Mouse (Mus musculus) kidney, adult 18-20 months (tissue): ENCODE measurements at regions not wholly inside any gene's neighbourhood (a gene's known extent, or its start where the extent isn't known, plus 50 kb on each side); places are given as distances from the start of the nearest gene placed in this dataset.

Experiments
- DNase-seq: peaks from one replicate; pipeline ENCODE4 v3.0.0; 2021

- DNase-seq = no peak
Measured at GRCm38 (mm10) chr2:131672646-131673045, 110.6 kb upstream of the Adra1d start.

- no peak for DNase-seq
Measured at GRCm38 (mm10) chr2:131672223-131672622, 110.1 kb upstream of the Adra1d start.

- no peak for DNase-seq
Measured at GRCm38 (mm10) chr2:131670876-131671275, 108.8 kb upstream of the Adra1d start.

- DNase-seq = no peak
Measured at GRCm38 (mm10) chr2:131667874-131668273, 105.8 kb upstream of the Adra1d start.

GRCm38 (mm10) chr2:131666841-131667364, 104.8 kb upstream of the Adra1d start:
- no peak for DNase-seq

GRCm38 (mm10) chr2:131664575-131664974, 102.5 kb upstream of the Adra1d start:
- DNase-seq = no peak

- no peak for DNase-seq
Measured at GRCm38 (mm10) chr2:131663199-131663809, 101.2 kb upstream of the Adra1d start.

GRCm38 (mm10) chr2:131652197-131652596, 90.1 kb upstream of the Adra1d start:
- no peak for DNase-seq

- no peak for DNase-seq
Measured at GRCm38 (mm10) chr2:131650611-131651153, 88.6 kb upstream of the Adra1d start.

- DNase-seq = no peak
Measured at GRCm38 (mm10) chr2:131644166-131644858, 82.2 kb upstream of the Adra1d start.

- no peak for DNase-seq
Measured at GRCm38 (mm10) chr2:131642456-131642855, 80.4 kb upstream of the Adra1d start.

GRCm38 (mm10) chr2:131638996-131639605, 77.0 kb upstream of the Adra1d start:
- no peak for DNase-seq

GRCm38 (mm10) chr2:131635791-131636190, 73.7 kb upstream of the Adra1d start:
- no peak for DNase-seq

- DNase-seq = no peak
Measured at GRCm38 (mm10) chr2:131617916-131618315, 55.8 kb upstream of the Adra1d start.

- no peak for DNase-seq
Measured at GRCm38 (mm10) chr2:131612486-131612885, 50.4 kb upstream of the Adra1d start.
